Mouse (Mus musculus) erythroblast, embryonic 14.5 days (primary cell): ENCODE data around the gene Slc25a30. TPM values are rescaled to one million over a fixed set of nuclear protein-coding genes. Genes with fewer than 3 reads are reported as not detected.
A peak's percentile ranks its signal among the peaks of the same experiment; 100 is the strongest.

Source experiments
- H3K27me3 ChIP-seq: 2 replicates; pipeline ENCODE4 v1.6.1; 2012; ENCODE audit warnings: inconsistent platforms; ENCODE audit not compliant: control insufficient read depth
- H3K36me3 ChIP-seq: 2 replicates; pipeline ENCODE4 v1.6.1; 2012; ENCODE audit warnings: mild to moderate bottlenecking, inconsistent platforms; ENCODE audit not compliant: control insufficient read depth
- H3K4me1 ChIP-seq: 2 replicates; pipeline ENCODE4 v1.6.1; 2012; ENCODE audit warnings: inconsistent platforms; ENCODE audit not compliant: control insufficient read depth
- H3K4me3 ChIP-seq: replicated peaks from 2 replicates; pipeline ENCODE3; 2012; ENCODE audit warnings: moderate library complexity, mild to moderate bottlenecking, inconsistent platforms
- H3K9me3 ChIP-seq: 2 replicates; pipeline ENCODE4 v1.6.1; 2012; ENCODE audit warnings: low read length, inconsistent platforms, mixed read lengths; ENCODE audit not compliant: control insufficient read depth
- GATA1 ChIP-seq: IDR thresholded peaks from 2 replicates; pipeline ENCODE4 v1.6.1; 2012; ENCODE audit warnings: low read length, inconsistent platforms, mixed read lengths
- TAL1 ChIP-seq: IDR thresholded peaks from 3 replicates; pipeline ENCODE4 v1.6.1; 2012; ENCODE audit warnings: low read length, inconsistent platforms, mixed read lengths
- polyA plus RNA-seq: library from polyadenylated mRNA; stranded (reverse); fragments of >175 nt; gene quantifications from 2 replicates; pipeline ENCODE4 v1.2.3, GENCODE M21; 2012

The Slc25a30 gene
- polyA plus RNA-seq, 1 experiment: 0.87 TPM

DNA sequence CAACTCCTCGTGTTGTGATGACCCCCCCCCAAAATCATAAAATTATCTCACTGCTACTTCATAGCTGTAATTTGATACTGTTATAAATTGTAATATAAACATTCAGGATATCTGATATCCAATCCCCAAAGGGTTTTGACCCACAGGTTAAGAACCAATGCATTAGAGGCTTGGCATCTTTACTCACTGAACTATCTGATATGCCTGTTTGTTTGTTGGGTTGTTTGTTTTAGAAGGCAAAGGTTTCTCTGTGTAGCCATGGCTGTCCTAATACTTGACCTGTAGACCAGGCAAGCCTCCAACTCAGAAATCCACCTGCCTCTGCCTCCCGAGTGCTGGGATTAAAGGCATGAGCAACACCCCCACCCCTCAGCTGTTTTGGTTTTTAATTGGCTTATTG is 29.0 kb downstream of the Slc25a30 start:
- no peaks in the 10 kb centered on the region for H3K27me3 ChIP-seq
- peaks cover 26% of the 10 kb centered on the region for H3K4me1 ChIP-seq
- no peak overlapping the region for H3K4me3 ChIP-seq
- no peaks in the 10 kb centered on the region for H3K9me3 ChIP-seq
- TF ChIP-seq GATA1: no peak
- no peak for TF ChIP-seq TAL1
- peaks cover 12% of the 10 kb centered on the region for H3K36me3 ChIP-seq

DNA sequence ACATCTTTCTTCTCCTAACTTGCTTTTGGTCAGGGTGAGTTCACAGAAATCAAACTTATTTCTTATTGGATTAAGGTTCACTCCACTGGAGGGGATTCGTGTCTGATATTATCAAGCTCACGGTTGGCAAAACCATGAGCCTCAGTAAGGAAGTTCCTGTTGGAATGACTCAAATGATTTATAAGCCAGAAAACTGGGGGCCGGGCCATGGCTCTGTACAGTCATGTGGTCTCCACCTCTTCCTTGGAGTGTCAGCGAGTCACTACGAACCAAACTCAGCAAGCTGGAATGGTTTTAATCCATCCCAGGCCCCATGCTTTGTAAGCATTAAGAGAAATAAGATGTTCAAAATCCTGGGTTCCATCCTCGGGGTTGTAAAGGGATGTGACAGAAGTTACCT is 29.9 kb downstream of the Slc25a30 start:
- no peak for TF ChIP-seq GATA1
- no peak for TF ChIP-seq TAL1
- H3K27me3 ChIP-seq: no peaks in the 10 kb centered on the region
- H3K36me3 ChIP-seq: peaks cover 6% of the 10 kb centered on the region
- H3K4me3 ChIP-seq: no peak overlapping the region
- H3K9me3 ChIP-seq: no peaks in the 10 kb centered on the region
- H3K4me1 ChIP-seq: peaks cover 30% of the 10 kb centered on the region

GRCm38 (mm10) chr14:75753991-75754817 is 32.6 kb downstream of the Slc25a30 start, which contains the start of gene Cog3:
TSS of gene Cog3 (minus strand) at chr14:75754517.
- Histone ChIP-seq H3K4me1 (peaks cover 50% of the 10 kb centered on the region), H3K36me3 (peaks cover 11% of the 10 kb centered on the region), H3K27me3 (no peaks in the 10 kb centered on the region), H3K4me3 (peak within 1 kb of the TSS; percentile 97), H3K9me3 (no peaks in the 10 kb centered on the region)
- TF ChIP-seq TAL1: no peak
- no peak for TF ChIP-seq GATA1

DNA sequence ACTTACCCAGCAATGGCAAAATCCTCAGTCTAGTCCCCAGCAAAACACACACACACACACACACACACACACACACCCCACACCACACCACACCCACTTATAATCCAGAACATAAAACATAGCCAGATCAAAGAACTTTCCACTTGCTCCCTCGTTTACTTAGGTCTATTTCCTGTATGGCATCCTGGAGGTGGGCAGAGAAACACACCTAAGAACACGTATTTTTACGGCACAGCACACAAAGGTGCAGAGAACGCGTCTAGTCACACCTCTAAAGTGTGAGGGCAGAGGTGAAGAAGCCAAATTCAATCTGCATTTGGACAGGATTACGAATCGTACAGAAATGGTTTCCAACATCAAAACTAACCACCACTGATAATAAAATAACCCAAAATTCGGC is 33.6 kb downstream of the Slc25a30 start:
- TF ChIP-seq GATA1 (no peak), TAL1 (no peak)
- H3K4me3 ChIP-seq: peak overlapping the region; percentile 97
- H3K4me1 ChIP-seq: peaks cover 60% of the 10 kb centered on the region
- peaks cover 20% of the 10 kb centered on the region for H3K36me3 ChIP-seq
- H3K9me3 ChIP-seq: no peaks in the 10 kb centered on the region
- no peaks in the 10 kb centered on the region for H3K27me3 ChIP-seq

DNA sequence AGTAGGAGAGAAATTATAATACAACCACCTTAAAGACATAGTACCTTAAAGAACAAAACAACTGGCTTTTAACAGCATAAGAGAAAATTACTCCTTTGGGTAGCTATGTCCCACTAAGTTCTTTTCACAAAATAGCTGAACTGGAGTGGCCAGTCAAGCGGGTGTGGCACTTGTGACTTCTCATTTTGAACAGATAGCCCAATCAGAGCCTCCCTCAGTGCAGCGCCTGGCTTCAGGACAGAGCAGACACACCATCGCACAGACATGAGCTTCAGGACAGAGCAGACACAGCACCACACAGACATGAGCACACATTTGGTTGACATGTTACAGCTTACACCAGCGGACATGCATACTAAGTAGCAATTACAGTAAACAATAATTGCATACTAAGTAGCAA is 35.8 kb downstream of the Slc25a30 start:
- Histone ChIP-seq H3K9me3 (no peaks in the 10 kb centered on the region), H3K36me3 (peaks cover 40% of the 10 kb centered on the region), H3K4me1 (peaks cover 67% of the 10 kb centered on the region), H3K27me3 (no peaks in the 10 kb centered on the region), H3K4me3 (no peak overlapping the region)
- TF ChIP-seq GATA1 (no peak), TAL1 (no peak)

- H3K27me3 ChIP-seq: no peaks in the 10 kb centered on the region
- no peaks in the 10 kb centered on the region for H3K9me3 ChIP-seq
- H3K4me1 ChIP-seq: peaks cover 65% of the 10 kb centered on the region
- H3K4me3 ChIP-seq: peak overlapping the region; percentile 6
- peak; percentile 58 for TF ChIP-seq GATA1
- TF ChIP-seq TAL1: peak; percentile 61
- peaks cover 55% of the 10 kb centered on the region for H3K36me3 ChIP-seq
Measured at GRCm38 (mm10) chr14:75749123-75749522, 37.7 kb downstream of the Slc25a30 start.

GRCm38 (mm10) chr14:75747960-75748359 is 38.9 kb downstream of the Slc25a30 start:
- Histone ChIP-seq H3K36me3 (peaks cover 64% of the 10 kb centered on the region), H3K9me3 (no peaks in the 10 kb centered on the region), H3K4me3 (no peak overlapping the region), H3K27me3 (no peaks in the 10 kb centered on the region), H3K4me1 (peaks cover 54% of the 10 kb centered on the region)
- no peak for TF ChIP-seq GATA1
- no peak for TF ChIP-seq TAL1

GRCm38 (mm10) chr14:75741904-75742303 is 44.9 kb downstream of the Slc25a30 start:
- no peak overlapping the region for H3K4me3 ChIP-seq
- H3K9me3 ChIP-seq: no peaks in the 10 kb centered on the region
- TF ChIP-seq GATA1 (no peak), TAL1 (no peak)
- peaks cover 2% of the 10 kb centered on the region; the same call in 1 of the 2 replicates for H3K4me1 ChIP-seq
- H3K27me3 ChIP-seq: no peaks in the 10 kb centered on the region
- peaks cover 87% of the 10 kb centered on the region for H3K36me3 ChIP-seq

DNA sequence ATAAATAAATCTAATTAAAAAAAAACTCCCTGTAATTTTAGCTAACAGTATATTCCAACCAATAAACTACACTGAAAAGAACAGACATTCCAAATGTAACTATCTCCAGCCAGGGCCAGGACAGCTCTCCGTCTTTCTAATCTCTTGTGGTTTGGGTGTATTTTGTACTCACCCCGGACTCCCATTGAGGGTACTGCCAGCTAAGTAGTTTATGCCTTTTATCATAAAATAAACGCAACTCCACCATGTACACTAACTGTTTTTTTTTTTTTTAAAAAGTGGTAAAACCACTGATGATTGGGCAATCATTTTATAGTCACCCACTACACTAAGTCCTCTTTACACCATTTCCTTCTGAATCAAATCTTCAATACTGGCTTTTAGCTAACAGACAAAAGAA is 51.2 kb downstream of the Slc25a30 start:
- Histone ChIP-seq H3K9me3 (no peaks in the 10 kb centered on the region), H3K36me3 (peaks cover 92% of the 10 kb centered on the region), H3K4me1 (no peaks in the 10 kb centered on the region), H3K27me3 (no peaks in the 10 kb centered on the region), H3K4me3 (no peak overlapping the region)
- TF ChIP-seq GATA1 (no peak), TAL1 (no peak)

GRCm38 (mm10) chr14:75732631-75733030 is 54.2 kb downstream of the Slc25a30 start:
- peaks cover 95% of the 10 kb centered on the region for H3K36me3 ChIP-seq
- TF ChIP-seq TAL1: no peak
- TF ChIP-seq GATA1: no peak

More at GRCm38 (mm10) chr14:75732631-75733030, 54.2 kb downstream of the Slc25a30 start:
- Histone ChIP-seq H3K27me3 (no peaks in the 10 kb centered on the region), H3K4me3 (no peak overlapping the region), H3K4me1 (peaks cover 3% of the 10 kb centered on the region), H3K9me3 (no peaks in the 10 kb centered on the region)
